Mouse (Mus musculus): ENCODE results near the gene Fam173a. TPM values are rescaled to one million over a fixed set of nuclear protein-coding genes. Genes with fewer than 3 reads are reported as not detected.
A peak's percentile ranks its signal among the peaks of the same experiment; 100 is the strongest.

Fam173a gene
- total RNA-seq (2015; ENCODE audit: low replicate concordance) (38.1 and 51.5 TPM in 2 replicates), total RNA-seq (2017; ENCODE audit: low replicate concordance) (5.4 and 16.7 TPM in 2 replicates)

- peak; percentile 23 for ATAC-seq (replicated peaks; ENCODE audit: low FRiP score, poor library complexity, severe bottlenecking)
Measured at GRCm38 (mm10) chr17:25792615-25793014, at the start of gene Fam173a. TSS of gene Fam173a (minus strand) at chr17:25792901.

GRCm38 (mm10) chr17:25841117-25841880 is 48.6 kb upstream of the Fam173a start, which contains the start of gene Gm20683:
TSS of gene Gm20683 (minus strand) at chr17:25841763.
- ATAC-seq (replicated peaks; ENCODE audit: low FRiP score, poor library complexity, severe bottlenecking), result no peak

- ATAC-seq (replicated peaks; ENCODE audit: low FRiP score, poor library complexity, severe bottlenecking), result no peak
Measured at GRCm38 (mm10) chr17:25840519-25840918, 47.8 kb upstream of the Fam173a start.

- no peak for ATAC-seq (replicated peaks; ENCODE audit: low FRiP score, poor library complexity, severe bottlenecking)
Measured at GRCm38 (mm10) chr17:25839455-25840235, 46.9 kb upstream of the Fam173a start.

- ATAC-seq (replicated peaks; ENCODE audit: low FRiP score, poor library complexity, severe bottlenecking), result no peak
Measured at GRCm38 (mm10) chr17:25838904-25839303, 46.2 kb upstream of the Fam173a start.

GRCm38 (mm10) chr17:25837533-25837932 is 44.8 kb upstream of the Fam173a start:
- ATAC-seq (replicated peaks; ENCODE audit: low FRiP score, poor library complexity, severe bottlenecking), result no peak

GRCm38 (mm10) chr17:25837076-25837410 is 44.3 kb upstream of the Fam173a start, which contains the start of gene Rhbdl1:
TSS of gene Rhbdl1 (minus strand) at chr17:25837295.
- no peak for ATAC-seq (replicated peaks; ENCODE audit: low FRiP score, poor library complexity, severe bottlenecking)

GRCm38 (mm10) chr17:25836397-25837075 is 43.8 kb upstream of the Fam173a start:
- ATAC-seq (replicated peaks; ENCODE audit: low FRiP score, poor library complexity, severe bottlenecking), result no peak

GRCm38 (mm10) chr17:25835816-25836215 is 43.1 kb upstream of the Fam173a start:
- no peak for ATAC-seq (replicated peaks; ENCODE audit: low FRiP score, poor library complexity, severe bottlenecking)

GRCm38 (mm10) chr17:25835301-25835700 is 42.6 kb upstream of the Fam173a start:
- ATAC-seq (replicated peaks; ENCODE audit: low FRiP score, poor library complexity, severe bottlenecking), result no peak

- no peak for ATAC-seq (replicated peaks; ENCODE audit: low FRiP score, poor library complexity, severe bottlenecking)
Measured at GRCm38 (mm10) chr17:25834595-25835222, 42.0 kb upstream of the Fam173a start.

GRCm38 (mm10) chr17:25833961-25834594 is 41.4 kb upstream of the Fam173a start:
- no peak for ATAC-seq (replicated peaks; ENCODE audit: low FRiP score, poor library complexity, severe bottlenecking)

- peak; percentile 54 for ATAC-seq (replicated peaks; ENCODE audit: low FRiP score, poor library complexity, severe bottlenecking)
Measured at GRCm38 (mm10) chr17:25833291-25833663, 40.6 kb upstream of the Fam173a start, which contains the start of gene Stub1. TSS of gene Stub1 (minus strand) at chr17:25833404.

GRCm38 (mm10) chr17:25832436-25833290 is 40.0 kb upstream of the Fam173a start:
- peak; percentile 80 for ATAC-seq (replicated peaks; ENCODE audit: low FRiP score, poor library complexity, severe bottlenecking)

- ATAC-seq (replicated peaks; ENCODE audit: low FRiP score, poor library complexity, severe bottlenecking), result no peak
Measured at GRCm38 (mm10) chr17:25831451-25832281, 39.0 kb upstream of the Fam173a start.

- no peak for ATAC-seq (replicated peaks; ENCODE audit: low FRiP score, poor library complexity, severe bottlenecking)
Measured at GRCm38 (mm10) chr17:25830806-25831431, 38.2 kb upstream of the Fam173a start.

GRCm38 (mm10) chr17:25830200-25830753 is 37.6 kb upstream of the Fam173a start:
- ATAC-seq (replicated peaks; ENCODE audit: low FRiP score, poor library complexity, severe bottlenecking), result no peak

All from erythroid progenitor cell, adult 5-6 weeks (primary cell).